Mouse (Mus musculus): Measurements from ENCODE around the gene P2rx4. TPM values are rescaled to one million over a fixed set of nuclear protein-coding genes. Genes with fewer than 3 reads are reported as not detected.

The P2rx4 gene
- total and polyA plus RNA-seq, 2 experiments from 2014 or later: 17.4 to 21.1 TPM

GRCm38 (mm10) chr5:122743880-122744422 is 36.6 kb downstream of the P2rx4 start:
- DNase-seq (ENCODE audit: low spot score): no peak
- Histone ChIP-seq H3K27me3 (ENCODE audit: insufficient read depth, low read length) (no peaks in the 10 kb centered on the region), H3K9ac (replicated peaks; ENCODE audit: low read length) (no peak overlapping the region), H3K27ac (no peak overlapping the region), H3K4me3 (ENCODE audit: low read length) (no peak overlapping the region), H3K4me2 (ENCODE audit: low read depth, low read length) (no peak overlapping the region), H3K4me1 (ENCODE audit: insufficient read depth, low read length) (no peaks in the 10 kb centered on the region), H3K9me3 (ENCODE audit: low read length) (no peaks in the 10 kb centered on the region), H3K36me3 (ENCODE audit: insufficient read depth, low read length) (peaks cover 38% of the 10 kb centered on the region)
- ATAC-seq: no peak
- no peak for TF ChIP-seq CTCF (IDR thresholded peaks at IDR 0.05; ENCODE audit: low read depth)
- WGBS: 84% methylated on average over 13 of the region's 13 CpGs

GRCm38 (mm10) chr5:122747950-122748349 is 40.6 kb downstream of the P2rx4 start:
- no peaks in the 10 kb centered on the region for H3K9me3 ChIP-seq (ENCODE audit: low read length)
- no peak for ATAC-seq
- H3K4me2 ChIP-seq (ENCODE audit: low read depth, low read length): no peak overlapping the region
- peaks cover 33% of the 10 kb centered on the region for H3K36me3 ChIP-seq (ENCODE audit: insufficient read depth, low read length)
- H3K4me3 ChIP-seq (ENCODE audit: low read length): no peak overlapping the region
- no peak for DNase-seq (ENCODE audit: low spot score)
- WGBS: 88% methylated on average over 7 of the region's 7 CpGs
- no peak overlapping the region for H3K27ac ChIP-seq
- no peaks in the 10 kb centered on the region for H3K27me3 ChIP-seq (ENCODE audit: insufficient read depth, low read length)
- no peak overlapping the region for H3K9ac ChIP-seq (replicated peaks; ENCODE audit: low read length)
- TF ChIP-seq CTCF (IDR thresholded peaks at IDR 0.05; ENCODE audit: low read depth): no peak
- H3K4me1 ChIP-seq (ENCODE audit: insufficient read depth, low read length): no peaks in the 10 kb centered on the region

DNA sequence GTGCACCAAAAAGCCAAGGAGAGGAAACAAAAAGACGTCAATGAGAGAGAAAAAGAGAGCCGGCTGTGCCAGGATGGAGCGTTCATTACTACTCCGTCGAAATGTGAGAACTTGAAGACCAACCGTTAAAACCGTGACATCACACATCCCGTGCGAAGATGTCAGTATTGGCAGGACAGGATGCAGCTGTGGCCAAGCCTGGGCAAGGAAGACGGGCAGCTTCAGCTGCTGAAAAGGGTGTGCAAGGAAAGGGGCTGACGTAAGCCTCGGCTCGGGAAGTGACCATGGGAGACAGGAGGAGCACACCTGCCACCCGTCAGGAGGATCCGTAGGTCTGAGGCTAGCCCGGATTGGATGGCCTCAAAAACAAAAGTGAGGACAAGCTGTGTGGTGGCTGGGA is 47.1 kb downstream of the P2rx4 start:
- no peak for DNase-seq (ENCODE audit: low spot score)
- WGBS: 91% methylated on average over 16 of the region's 16 CpGs

GRCm38 (mm10) chr5:122755620-122756019 is 48.3 kb downstream of the P2rx4 start:
- no peak for ATAC-seq
- H3K36me3 ChIP-seq (ENCODE audit: insufficient read depth, low read length): peaks cover 24% of the 10 kb centered on the region; the same call in 1 of the 2 replicates

More for the DNA sequence above, 47.1 kb downstream of the P2rx4 start:
- no peak overlapping the region for H3K9ac ChIP-seq (replicated peaks; ENCODE audit: low read length)
- H3K9me3 ChIP-seq (ENCODE audit: low read length): no peaks in the 10 kb centered on the region
- H3K27ac ChIP-seq: no peak overlapping the region
- no peak for TF ChIP-seq CTCF (IDR thresholded peaks at IDR 0.05; ENCODE audit: low read depth)
- no peak overlapping the region for H3K4me2 ChIP-seq (ENCODE audit: low read depth, low read length)
- no peak for ATAC-seq
- H3K4me1 ChIP-seq (ENCODE audit: insufficient read depth, low read length): no peaks in the 10 kb centered on the region
- no peaks in the 10 kb centered on the region for H3K27me3 ChIP-seq (ENCODE audit: insufficient read depth, low read length)
- H3K36me3 ChIP-seq (ENCODE audit: insufficient read depth, low read length): peaks cover 27% of the 10 kb centered on the region; the same call in 1 of the 2 replicates
- no peak overlapping the region for H3K4me3 ChIP-seq (ENCODE audit: low read length)

DNA sequence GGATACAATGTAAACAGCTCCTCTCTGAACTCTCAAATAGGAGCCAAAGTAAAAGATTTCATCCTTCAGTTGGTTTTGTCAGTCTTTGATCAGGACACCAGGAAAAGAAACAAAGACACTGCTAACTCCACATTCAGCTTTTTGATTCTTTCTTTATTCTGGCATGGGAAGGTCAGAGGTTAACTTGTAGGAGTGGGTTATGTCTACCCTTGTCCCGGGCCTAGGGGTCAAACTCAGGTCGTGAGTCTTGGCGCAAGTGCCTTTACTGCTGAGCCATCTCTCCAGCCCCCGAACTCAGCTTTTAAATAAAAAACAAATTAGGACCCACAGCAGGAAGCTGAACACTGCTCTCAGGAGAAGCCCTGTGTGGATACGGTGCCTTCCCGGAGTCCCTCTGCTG is 48.8 kb downstream of the P2rx4 start:
- Histone ChIP-seq H3K27me3 (ENCODE audit: insufficient read depth, low read length) (no peaks in the 10 kb centered on the region), H3K4me2 (ENCODE audit: low read depth, low read length) (no peak overlapping the region), H3K36me3 (ENCODE audit: insufficient read depth, low read length) (peaks cover 24% of the 10 kb centered on the region; the same call in 1 of the 2 replicates), H3K4me1 (ENCODE audit: insufficient read depth, low read length) (no peaks in the 10 kb centered on the region), H3K27ac (no peak overlapping the region), H3K9ac (replicated peaks; ENCODE audit: low read length) (no peak overlapping the region), H3K4me3 (ENCODE audit: low read length) (no peak overlapping the region), H3K9me3 (ENCODE audit: low read length) (no peaks in the 10 kb centered on the region)
- no peak for TF ChIP-seq CTCF (IDR thresholded peaks at IDR 0.05; ENCODE audit: low read depth)
- ATAC-seq (no peak), DNase-seq (ENCODE audit: low spot score) (no peak)
- WGBS: 42% methylated on average over 6 of the region's 6 CpGs

More at GRCm38 (mm10) chr5:122755620-122756019, 48.3 kb downstream of the P2rx4 start:
- Histone ChIP-seq H3K9ac (replicated peaks; ENCODE audit: low read length) (no peak overlapping the region), H3K27me3 (ENCODE audit: insufficient read depth, low read length) (no peaks in the 10 kb centered on the region), H3K27ac (no peak overlapping the region), H3K9me3 (ENCODE audit: low read length) (no peaks in the 10 kb centered on the region), H3K4me1 (ENCODE audit: insufficient read depth, low read length) (no peaks in the 10 kb centered on the region), H3K4me2 (ENCODE audit: low read depth, low read length) (no peak overlapping the region), H3K4me3 (ENCODE audit: low read length) (no peak overlapping the region)
- 96% methylated on average over 4 of the region's 4 CpGs for WGBS
- DNase-seq (ENCODE audit: low spot score): no peak
- TF ChIP-seq CTCF (IDR thresholded peaks at IDR 0.05; ENCODE audit: low read depth): no peak

GRCm38 (mm10) chr5:122756680-122757079 is 49.3 kb downstream of the P2rx4 start:
- Histone ChIP-seq H3K27me3 (ENCODE audit: insufficient read depth, low read length) (no peaks in the 10 kb centered on the region), H3K4me1 (ENCODE audit: insufficient read depth, low read length) (no peaks in the 10 kb centered on the region), H3K9me3 (ENCODE audit: low read length) (no peaks in the 10 kb centered on the region), H3K4me2 (ENCODE audit: low read depth, low read length) (no peak overlapping the region), H3K4me3 (ENCODE audit: low read length) (no peak overlapping the region), H3K9ac (replicated peaks; ENCODE audit: low read length) (no peak overlapping the region), H3K36me3 (ENCODE audit: insufficient read depth, low read length) (peaks cover 24% of the 10 kb centered on the region; the same call in 1 of the 2 replicates), H3K27ac (no peak overlapping the region)
- no peak for TF ChIP-seq CTCF (IDR thresholded peaks at IDR 0.05; ENCODE audit: low read depth)
- WGBS: 70% methylated on average over 7 of the region's 7 CpGs
- ATAC-seq (no peak), DNase-seq (ENCODE audit: low spot score) (no peak)

DNA sequence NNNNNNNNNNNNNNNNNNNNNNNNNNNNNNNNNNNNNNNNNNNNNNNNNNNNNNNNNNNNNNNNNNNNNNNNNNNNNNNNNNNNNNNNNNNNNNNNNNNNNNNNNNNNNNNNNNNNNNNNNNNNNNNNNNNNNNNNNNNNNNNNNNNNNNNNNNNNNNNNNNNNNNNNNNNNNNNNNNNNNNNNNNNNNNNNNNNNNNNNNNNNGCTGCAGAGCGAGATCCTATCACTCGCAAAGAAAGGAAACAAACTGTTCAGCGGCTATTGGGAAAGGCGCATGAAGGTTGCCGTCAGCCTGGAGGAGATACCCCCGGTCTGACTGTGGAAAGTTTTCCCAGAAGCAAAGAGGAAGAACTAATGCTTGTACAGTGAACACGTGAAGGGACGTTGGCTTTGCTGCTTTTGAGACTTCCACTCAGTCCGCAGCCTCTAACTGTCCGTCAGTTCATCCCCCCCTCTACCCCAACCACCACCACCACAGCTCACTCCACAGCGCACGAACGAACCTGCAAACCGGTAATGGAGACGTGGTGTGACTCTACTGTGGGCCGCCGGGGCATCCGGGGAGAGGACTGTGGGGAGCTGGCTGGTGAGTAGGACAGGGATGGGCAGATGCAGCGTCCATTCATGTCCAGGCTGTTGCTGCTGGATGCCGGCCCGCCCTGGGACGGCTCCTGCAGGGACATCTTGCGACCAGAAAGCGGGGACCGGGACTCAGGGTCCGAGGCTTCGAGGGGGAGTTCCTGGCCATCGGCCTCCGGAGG is 56.1 kb downstream of the P2rx4 start:
- Histone ChIP-seq H3K9me3 (ENCODE audit: low read length) (no peaks in the 10 kb centered on the region), H3K4me1 (ENCODE audit: insufficient read depth, low read length) (no peaks in the 10 kb centered on the region), H3K36me3 (ENCODE audit: insufficient read depth, low read length) (peaks cover 9% of the 10 kb centered on the region; the same call in 1 of the 2 replicates), H3K27ac (no peak overlapping the region), H3K4me3 (ENCODE audit: low read length) (no peak overlapping the region), H3K4me2 (ENCODE audit: low read depth, low read length) (no peak overlapping the region), H3K9ac (replicated peaks; ENCODE audit: low read length) (no peak overlapping the region), H3K27me3 (ENCODE audit: insufficient read depth, low read length) (no peaks in the 10 kb centered on the region)
- ATAC-seq: no peak
- TF ChIP-seq CTCF (IDR thresholded peaks at IDR 0.05; ENCODE audit: low read depth): no peak
- WGBS: 77% methylated on average over 29 of the region's 29 CpGs
- DNase-seq (ENCODE audit: low spot score): no peak
